Mouse (Mus musculus) bone marrow, adult 2 months (tissue): ENCODE data around the gene Mylip.

Source experiments
- CTCF ChIP-seq: fragments of 200-500 bp; IDR thresholded peaks from 2 replicates; pipeline ENCODE4 v1.5.1; 2011; ENCODE audit warnings: low read length, control low read depth; ENCODE audit not compliant: control insufficient read depth, insufficient read depth
- POLR2A ChIP-seq: fragments of 200-500 bp; IDR thresholded peaks from 2 replicates; pipeline ENCODE4 v1.6.1; 2011; ENCODE audit warnings: low read depth, mild to moderate bottlenecking, control low read depth, low read length, borderline replicate concordance; ENCODE audit not compliant: control insufficient read depth

DNA sequence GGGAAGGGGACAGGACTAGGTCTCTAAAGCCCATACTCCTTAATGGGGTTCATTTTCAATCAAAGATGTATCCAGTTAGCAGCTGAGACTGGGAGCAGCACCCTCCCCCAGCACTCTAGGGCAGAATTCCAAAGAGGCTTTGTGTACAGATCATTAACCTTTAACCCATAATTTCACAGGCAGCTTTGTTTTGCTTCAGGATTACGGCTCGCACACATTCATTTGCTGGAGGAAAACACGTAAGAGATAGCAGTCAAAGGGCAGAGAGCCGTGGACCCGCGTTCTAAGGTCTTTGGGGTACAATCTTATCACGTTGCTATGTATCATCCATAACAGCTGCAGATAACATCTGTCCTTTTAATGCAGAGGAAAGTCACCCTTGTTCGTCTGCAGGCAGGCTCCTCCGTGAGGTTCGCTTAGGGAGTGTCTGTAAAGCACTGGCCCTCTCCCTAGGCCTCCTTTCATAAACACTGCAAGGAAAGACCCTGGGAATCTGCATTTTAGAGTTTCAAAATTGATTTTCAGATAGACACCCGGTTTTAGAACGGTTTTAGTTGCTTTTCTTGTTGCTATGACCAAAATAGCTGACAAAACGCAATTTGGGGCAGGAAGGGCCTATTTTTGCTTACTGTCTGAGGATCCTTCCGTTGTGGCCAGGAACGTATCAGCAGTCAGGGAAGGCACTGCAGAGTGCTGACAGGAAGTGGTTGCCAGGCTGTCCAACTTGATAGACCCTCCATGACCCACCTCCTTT lies 65.7 kb downstream of the Mylip start:
- no peak for TF ChIP-seq CTCF
- TF ChIP-seq POLR2A, result no peak
